Mouse (Mus musculus) ES-Bruce4 (cell line): Measurements from ENCODE around the gene Mmadhc. TPM values are rescaled to one million over a fixed set of nuclear protein-coding genes. Genes with fewer than 3 reads are reported as not detected.

Experiments used
- H3K27ac ChIP-seq: 2 replicates; pipeline ENCODE4 v1.5.1; 2012; ENCODE audit warnings: low read length, inconsistent platforms; ENCODE audit not compliant: insufficient read depth
- H3K27me3 ChIP-seq: 2 replicates; pipeline ENCODE4 v1.6.1; 2012; ENCODE audit warnings: mild to moderate bottlenecking, low read length, inconsistent platforms; ENCODE audit not compliant: control insufficient read depth, poor library complexity, insufficient read depth, severe bottlenecking
- H3K36me3 ChIP-seq: 2 replicates; pipeline ENCODE4 v1.6.1; 2012; ENCODE audit warnings: inconsistent platforms, mild to moderate bottlenecking, low read length, moderate library complexity; ENCODE audit not compliant: control insufficient read depth, poor library complexity, insufficient read depth, severe bottlenecking
- H3K4me1 ChIP-seq: one replicate; pipeline ENCODE4 v1.8.1; 2011; ENCODE audit warnings: low read length; ENCODE audit not compliant: control insufficient read depth, insufficient read depth
- H3K4me3 ChIP-seq: 2 replicates; pipeline ENCODE4 v1.5.1; 2011; ENCODE audit warnings: low read depth, mild to moderate bottlenecking, low read length
- H3K9ac ChIP-seq: 2 replicates; pipeline ENCODE4 v1.6.1; 2012; ENCODE audit warnings: low read depth, mild to moderate bottlenecking, inconsistent platforms; ENCODE audit not compliant: poor library complexity, severe bottlenecking
- H3K9me3 ChIP-seq: replicated peaks from 2 replicates; pipeline ENCODE4 v1.6.1; 2012; ENCODE audit warnings: mild to moderate bottlenecking, low read length, inconsistent platforms; ENCODE audit not compliant: control insufficient read depth, poor library complexity, insufficient read depth, severe bottlenecking
- CTCF ChIP-seq: IDR thresholded peaks from one replicate; pipeline ENCODE4 v1.8.1; 2011; ENCODE audit warnings: low read depth, low read length
- EP300 ChIP-seq: IDR thresholded peaks from 2 replicates; pipeline ENCODE4 v1.6.1; 2011; ENCODE audit warnings: low read depth, low read length; ENCODE audit not compliant: insufficient read depth
- POLR2A ChIP-seq: IDR thresholded peaks from one replicate; pipeline ENCODE4 v1.8.1; 2011; ENCODE audit warnings: low read length; ENCODE audit not compliant: insufficient read depth
- polyA plus RNA-seq: library from polyadenylated mRNA; stranded (reverse); fragments of >200 nt; gene quantifications from 2 replicates; pipeline ENCODE4 v1.2.4, GENCODE M21; 2011; ENCODE audit warnings: low read depth; ENCODE audit not compliant: missing spikeins, insufficient read depth, insufficient read length

Mmadhc gene
- polyA plus RNA-seq, 1 experiment: 89.8 TPM

- Histone ChIP-seq H3K9me3 (no peaks in the 10 kb centered on the region), H3K27me3 (no peaks in the 10 kb centered on the region), H3K27ac (no peak overlapping the region), H3K4me3 (no peak overlapping the region), H3K9ac (no peak overlapping the region), H3K4me1 (no peaks in the 10 kb centered on the region), H3K36me3 (peaks cover 18% of the 10 kb centered on the region)
- TF ChIP-seq EP300: no peak
- no peak for TF ChIP-seq POLR2A
- no peak for TF ChIP-seq CTCF
Measured at GRCm38 (mm10) chr2:50293572-50293971, 3.0 kb downstream of the Mmadhc start.

GRCm38 (mm10) chr2:50291901-50292300 is 4.7 kb downstream of the Mmadhc start:
- no peaks in the 10 kb centered on the region for H3K4me1 ChIP-seq
- H3K9me3 ChIP-seq: no peaks in the 10 kb centered on the region
- TF ChIP-seq EP300 (no peak), CTCF (no peak), POLR2A (no peak)
- H3K9ac ChIP-seq: no peak overlapping the region
- no peaks in the 10 kb centered on the region for H3K27me3 ChIP-seq
- H3K36me3 ChIP-seq: peaks cover 28% of the 10 kb centered on the region
- no peak overlapping the region for H3K27ac ChIP-seq
- no peak overlapping the region for H3K4me3 ChIP-seq

- no peak overlapping the region for H3K9ac ChIP-seq
- TF ChIP-seq CTCF (no peak), POLR2A (no peak), EP300 (no peak)
- peaks cover 28% of the 10 kb centered on the region for H3K36me3 ChIP-seq
- no peaks in the 10 kb centered on the region for H3K27me3 ChIP-seq
- no peaks in the 10 kb centered on the region for H3K9me3 ChIP-seq
- H3K4me3 ChIP-seq: no peak overlapping the region
- no peaks in the 10 kb centered on the region for H3K4me1 ChIP-seq
- H3K27ac ChIP-seq: no peak overlapping the region
Measured at GRCm38 (mm10) chr2:50290754-50291153, 5.8 kb downstream of the Mmadhc start.

- H3K4me1 ChIP-seq: no peaks in the 10 kb centered on the region
- H3K27ac ChIP-seq: no peak overlapping the region
- peaks cover 37% of the 10 kb centered on the region for H3K36me3 ChIP-seq
- H3K27me3 ChIP-seq: no peaks in the 10 kb centered on the region
- no peaks in the 10 kb centered on the region for H3K9me3 ChIP-seq
- TF ChIP-seq EP300 (no peak), POLR2A (no peak), CTCF (no peak)
- no peak overlapping the region for H3K4me3 ChIP-seq
- H3K9ac ChIP-seq: no peak overlapping the region
Measured at GRCm38 (mm10) chr2:50284781-50285180, 11.8 kb downstream of the Mmadhc start.

GRCm38 (mm10) chr2:50284040-50284439 is 12.6 kb downstream of the Mmadhc start:
- H3K9me3 ChIP-seq: no peaks in the 10 kb centered on the region
- H3K27me3 ChIP-seq: no peaks in the 10 kb centered on the region
- peaks cover 35% of the 10 kb centered on the region for H3K36me3 ChIP-seq
- TF ChIP-seq EP300 (no peak), CTCF (no peak), POLR2A (no peak)
- no peak overlapping the region for H3K27ac ChIP-seq
- no peak overlapping the region for H3K9ac ChIP-seq
- no peaks in the 10 kb centered on the region for H3K4me1 ChIP-seq
- no peak overlapping the region for H3K4me3 ChIP-seq

- no peak overlapping the region for H3K9ac ChIP-seq
- TF ChIP-seq POLR2A: no peak
- TF ChIP-seq CTCF: no peak
- TF ChIP-seq EP300: no peak
- no peaks in the 10 kb centered on the region for H3K27me3 ChIP-seq
- peaks cover 11% of the 10 kb centered on the region for H3K36me3 ChIP-seq
- no peaks in the 10 kb centered on the region for H3K4me1 ChIP-seq
- H3K9me3 ChIP-seq: no peaks in the 10 kb centered on the region
- peak overlapping the region; percentile 11; the same call in 1 of the 2 replicates for H3K4me3 ChIP-seq
- no peak overlapping the region for H3K27ac ChIP-seq
Measured at GRCm38 (mm10) chr2:50276715-50277114, 19.9 kb downstream of the Mmadhc start.
